Mouse (Mus musculus) adipocyte (in vitro differentiated cells): Measurements from ENCODE around the gene Eif2b1.
"Not testable (repeated sequence)": the region's sequence is repeated elsewhere in the genome, so short reads cannot be mapped to it uniquely, and the experiment has no call there.

ENCODE experiments used
- DNase-seq: peaks from one replicate; pipeline ENCODE4 v3.0.0-alpha.2; 2016; ENCODE audit warnings: low spot score

Eif2b1 gene

DNA sequence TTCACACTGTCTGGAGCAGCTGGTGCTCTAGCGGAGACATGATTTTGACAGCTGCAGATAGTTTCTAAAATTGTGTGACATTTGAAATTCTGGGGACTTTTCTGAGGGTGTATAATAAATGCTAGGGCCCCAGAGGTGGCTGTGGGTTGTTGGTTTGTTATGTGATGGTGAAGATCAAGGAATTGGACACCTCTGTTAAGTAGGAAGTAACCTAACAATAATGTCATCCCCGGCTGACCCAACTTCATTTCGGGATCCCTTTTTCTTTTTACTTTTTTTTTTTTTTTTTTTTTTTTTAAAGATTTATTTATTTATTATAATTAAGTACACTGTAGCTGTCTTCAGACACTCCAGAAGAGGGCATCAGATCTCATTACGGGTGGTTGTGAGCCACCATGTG lies 28.2 kb downstream of the Eif2b1 start:
- not testable (repeated sequence) for DNase-seq

DNA sequence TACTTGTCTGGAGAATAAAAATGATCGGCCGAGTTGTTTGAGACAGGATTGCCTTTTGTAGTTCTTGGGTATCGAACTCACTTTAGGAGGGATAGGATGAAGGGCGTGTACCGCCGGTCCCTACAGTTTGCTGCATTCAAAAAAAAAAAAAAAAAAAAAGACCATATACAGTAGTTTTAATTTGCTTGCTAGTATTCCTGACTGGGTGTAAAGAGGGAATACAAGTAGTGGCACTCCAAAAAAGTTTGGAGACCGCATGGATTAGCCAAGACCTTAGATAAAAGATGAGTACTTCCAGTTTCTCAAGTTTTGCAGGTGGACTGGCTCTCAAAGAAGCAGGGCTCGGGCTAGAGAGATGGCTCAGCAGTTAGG lies 37.3 kb downstream of the Eif2b1 start:
- DNase-seq, result no peak

DNA sequence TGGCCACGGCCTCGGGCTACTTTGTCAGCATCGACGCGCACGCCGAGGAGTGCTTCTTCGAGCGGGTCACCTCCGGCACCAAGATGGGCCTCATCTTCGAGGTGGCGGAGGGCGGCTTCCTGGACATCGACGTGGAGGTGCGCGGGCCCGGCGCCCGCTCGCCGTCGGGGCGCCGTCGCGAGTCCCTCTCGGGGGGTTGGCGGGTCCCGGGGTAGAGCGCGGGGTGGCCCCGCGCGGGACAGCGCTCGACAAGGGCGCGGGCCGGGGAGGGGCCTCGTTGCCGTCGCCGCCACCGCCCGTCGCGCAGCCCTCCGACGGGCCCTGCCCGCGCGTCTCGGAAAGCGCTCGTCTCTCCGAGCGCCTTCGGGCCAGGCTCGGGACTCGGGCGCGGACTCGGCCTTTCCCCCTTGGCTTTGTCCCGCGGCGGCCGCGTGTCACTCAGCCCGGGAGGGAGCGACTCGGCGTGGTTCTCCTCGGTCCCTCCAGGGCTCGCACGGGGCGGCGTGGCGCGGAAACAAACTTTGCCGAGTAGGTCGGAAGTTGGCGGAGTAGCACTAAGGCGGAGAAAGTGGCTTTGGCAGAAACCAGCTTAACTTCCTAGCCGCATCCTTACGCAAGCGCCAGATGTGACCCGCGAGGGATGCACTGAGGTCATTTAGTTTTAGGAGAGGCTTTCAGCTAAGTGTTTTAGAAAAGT lies 37.9 kb downstream of the Eif2b1 start:
- DNase-seq, result peak; percentile 92

DNA sequence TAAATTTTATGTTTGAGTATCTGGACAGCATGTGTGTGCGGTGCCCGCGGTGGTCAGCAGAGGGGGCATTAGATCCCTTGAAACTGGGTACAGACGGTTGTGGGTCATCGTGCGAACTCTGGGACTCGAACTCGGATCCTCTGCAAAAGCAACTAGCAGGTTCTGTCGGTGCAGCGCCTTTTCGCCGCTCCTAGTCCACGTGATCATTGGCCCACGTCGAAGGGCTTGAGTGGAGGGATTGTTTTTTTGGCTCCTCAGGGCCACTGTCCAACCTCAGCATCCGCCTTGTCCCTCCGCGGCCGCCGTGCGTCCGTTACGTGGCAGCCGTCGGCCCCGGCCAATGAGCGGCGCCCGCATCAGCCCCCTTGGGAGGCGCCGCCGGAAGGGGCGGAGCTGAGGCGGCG lies 38.5 kb downstream of the Eif2b1 start, which contains the start of gene Tmed2:
Tmed2 (plus strand) TSS at position 313 of the 404 bp plus-strand sequence.
- DNase-seq, result peak; percentile 96

DNA sequence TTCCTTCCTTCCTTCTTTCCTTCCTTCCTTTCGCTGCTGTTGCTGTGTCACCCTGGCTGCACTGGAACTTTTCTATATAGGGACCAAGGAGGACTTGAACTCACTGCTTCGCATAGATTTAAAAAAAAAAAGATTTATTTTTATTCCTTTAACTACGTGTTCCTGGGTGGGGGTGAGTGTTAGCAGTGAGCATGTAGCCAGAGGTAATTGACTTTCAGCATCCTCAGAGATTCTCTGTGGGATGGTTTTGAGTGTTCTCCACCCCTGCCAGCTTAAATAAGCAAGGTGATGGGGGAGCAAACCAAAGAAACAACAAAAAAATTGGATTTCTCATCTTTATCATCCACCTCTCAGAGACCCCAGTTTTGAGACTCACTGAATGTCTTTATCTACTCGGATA lies 39.0 kb downstream of the Eif2b1 start:
- no peak for DNase-seq

DNA sequence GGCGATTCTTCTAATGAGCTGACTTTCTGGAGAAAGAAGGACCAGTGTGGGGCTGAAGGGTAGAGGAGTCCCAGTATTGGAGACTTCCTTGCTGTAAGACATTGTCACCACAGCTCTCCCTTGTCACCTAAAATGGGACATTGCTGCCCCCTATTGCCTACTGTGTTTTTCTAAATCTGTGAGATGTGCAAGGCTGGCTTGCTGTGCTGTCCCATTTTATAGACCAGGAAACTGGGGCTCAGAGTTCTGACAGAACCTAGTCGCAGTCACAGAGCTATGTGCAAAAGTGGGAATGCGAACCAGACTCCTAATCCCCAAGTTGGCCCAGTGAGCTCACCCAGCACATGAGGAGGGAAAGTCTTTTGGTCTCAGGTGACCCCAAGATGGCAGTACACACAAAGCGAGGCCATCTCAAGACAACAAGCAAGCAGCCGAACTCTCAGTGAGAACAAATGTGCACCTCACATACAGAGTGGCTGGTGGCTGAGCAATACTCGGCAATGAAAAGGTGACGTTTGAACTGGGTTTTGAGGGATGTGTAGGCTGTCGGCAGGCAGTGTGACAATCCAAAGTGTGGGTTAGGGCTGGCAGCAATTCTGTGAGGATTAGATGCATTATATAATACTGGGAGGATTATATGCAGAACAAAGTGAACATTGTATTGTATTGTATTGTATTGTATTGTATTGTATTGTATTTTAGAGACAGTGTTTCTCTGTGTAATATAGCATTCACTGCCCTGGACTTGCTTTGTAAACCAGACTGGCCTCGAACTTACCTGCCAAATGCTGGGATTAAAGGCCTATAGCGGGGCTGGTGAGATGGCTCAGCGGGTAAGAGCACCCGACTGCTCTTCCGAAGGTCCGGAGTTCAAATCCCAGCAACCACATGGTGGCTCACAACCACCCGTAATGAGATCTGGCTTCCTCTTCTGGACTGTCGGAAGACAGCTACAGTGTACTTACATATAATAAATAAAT lies 39.8 kb downstream of the Eif2b1 start:
- DNase-seq, result peak; percentile 79

DNA sequence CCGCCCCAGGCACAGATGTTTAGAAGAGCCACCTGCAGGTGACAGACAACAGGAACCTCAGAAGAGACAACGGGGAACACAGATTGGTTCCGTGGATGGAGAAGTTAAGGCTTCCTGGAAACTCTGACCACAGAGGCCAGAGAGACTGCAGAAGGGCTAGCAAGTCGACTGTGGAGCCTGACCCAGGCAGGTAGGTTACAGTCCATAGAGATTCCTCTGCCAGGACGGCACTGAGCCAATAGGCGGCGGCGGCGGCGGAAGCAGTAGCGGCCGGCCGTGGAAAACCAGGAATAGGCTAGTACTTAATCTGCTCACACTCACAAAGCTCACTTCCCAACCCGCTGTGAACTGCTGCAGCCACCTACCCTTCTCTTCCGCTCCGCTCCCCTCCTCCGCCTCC lies 42.2 kb downstream of the Eif2b1 start:
- DNase-seq, result no peak

DNA sequence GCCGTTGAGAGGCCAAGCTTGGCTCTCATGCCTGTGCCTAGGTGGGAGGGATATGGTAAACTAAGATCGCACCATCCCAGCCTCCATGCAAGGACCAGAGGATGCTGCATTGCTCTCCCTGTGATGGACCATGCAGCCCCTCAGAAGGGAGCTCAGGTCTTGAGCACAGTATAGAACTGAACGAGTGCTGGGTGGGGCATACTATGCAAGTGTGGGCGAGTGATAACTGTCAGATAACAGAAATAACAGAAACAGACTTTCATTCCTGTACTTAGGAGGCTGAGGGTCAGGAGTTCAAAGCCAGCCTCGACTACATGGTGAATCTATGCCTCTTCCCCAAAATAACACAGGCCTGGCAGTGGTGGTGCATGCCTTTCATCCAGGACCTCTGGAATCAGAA lies 43.9 kb downstream of the Eif2b1 start:
- DNase-seq, result no peak

DNA sequence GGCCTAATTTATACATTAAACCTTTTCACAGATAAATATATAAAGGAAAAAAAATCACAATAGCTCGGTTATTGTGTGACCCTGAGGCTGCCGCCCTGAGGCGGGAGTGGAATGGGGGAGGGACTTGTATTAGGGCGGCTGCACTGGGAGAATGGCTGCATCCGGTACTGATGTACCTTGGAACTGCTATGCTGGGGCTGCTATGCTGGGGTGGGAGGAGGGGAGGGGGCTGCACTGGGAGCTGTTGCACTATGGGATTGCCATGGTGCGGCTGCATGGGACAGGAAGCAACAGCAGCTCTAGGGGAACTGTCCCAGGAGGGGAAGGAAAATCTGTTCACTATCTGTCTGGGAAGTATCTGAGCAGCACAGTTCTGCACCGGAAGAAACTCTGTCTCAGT lies 46.5 kb downstream of the Eif2b1 start:
- DNase-seq, result no peak

DNA sequence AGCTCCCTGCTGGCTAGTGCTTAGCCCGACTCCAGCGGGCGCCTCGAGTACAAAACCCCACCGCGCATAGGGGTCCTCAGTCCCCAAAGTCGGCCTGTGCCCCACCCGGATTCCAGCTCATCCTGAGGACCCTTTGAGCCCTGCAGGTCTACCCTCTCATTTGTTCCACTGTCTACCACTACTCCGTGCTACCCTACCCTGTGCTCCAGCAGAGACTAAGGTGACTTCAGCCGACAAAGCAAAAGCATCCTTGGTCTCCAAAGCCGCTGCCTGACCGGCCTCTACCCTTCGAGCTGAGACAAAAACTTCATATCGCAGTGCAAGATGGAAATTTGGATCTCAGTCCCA lies 47.4 kb downstream of the Eif2b1 start:
- no peak for DNase-seq

DNA sequence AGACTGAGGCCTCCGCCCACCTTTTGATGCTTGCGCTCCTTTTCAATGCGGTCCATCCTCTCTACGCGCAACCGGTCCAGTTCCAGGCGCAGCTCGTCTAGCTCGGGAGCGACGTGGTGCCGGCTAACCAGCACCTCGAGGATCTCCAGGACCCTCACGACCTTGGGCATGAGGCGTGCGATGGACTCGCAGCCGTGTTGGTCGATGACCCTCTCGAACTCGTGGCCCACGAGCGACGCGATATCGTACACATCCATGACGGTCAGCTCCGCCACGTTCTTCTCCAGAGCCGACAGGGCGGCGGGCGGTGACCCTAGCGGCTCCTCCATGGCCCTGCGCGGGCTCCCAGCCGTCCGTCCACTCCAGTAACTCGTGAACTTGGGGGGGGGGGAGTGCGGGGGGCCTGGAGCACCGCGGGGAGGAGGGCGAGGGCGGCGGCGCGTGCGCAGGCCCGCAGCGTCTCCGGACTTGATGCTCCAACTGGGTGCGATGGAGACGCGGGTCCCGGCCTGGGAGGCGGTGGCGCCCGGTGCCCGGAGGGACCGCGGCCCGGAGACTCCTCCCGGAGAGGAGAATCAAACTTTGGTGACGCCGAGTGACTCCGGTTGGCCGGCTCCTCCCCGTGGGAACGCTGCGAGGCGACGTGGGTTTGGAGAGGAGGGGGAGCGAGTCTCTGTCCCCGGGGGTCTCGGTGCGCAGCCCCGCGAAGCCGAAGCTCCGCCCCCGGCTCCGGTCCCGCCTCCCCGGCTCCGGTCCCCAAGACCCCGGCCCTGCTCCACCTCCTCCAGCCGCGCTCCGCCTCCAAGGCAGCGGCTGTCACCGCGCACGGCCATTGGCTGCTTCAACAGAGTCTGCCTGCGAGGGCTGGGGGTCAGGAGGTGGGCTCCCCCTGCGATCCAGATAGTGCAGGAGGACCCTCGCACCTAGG lies 48.0 kb downstream of the Eif2b1 start, which contains the start of gene Rilpl1:
Rilpl1 (minus strand) TSS at position 737 of the 928 bp plus-strand sequence.
- DNase-seq, result peak; percentile 69

DNA sequence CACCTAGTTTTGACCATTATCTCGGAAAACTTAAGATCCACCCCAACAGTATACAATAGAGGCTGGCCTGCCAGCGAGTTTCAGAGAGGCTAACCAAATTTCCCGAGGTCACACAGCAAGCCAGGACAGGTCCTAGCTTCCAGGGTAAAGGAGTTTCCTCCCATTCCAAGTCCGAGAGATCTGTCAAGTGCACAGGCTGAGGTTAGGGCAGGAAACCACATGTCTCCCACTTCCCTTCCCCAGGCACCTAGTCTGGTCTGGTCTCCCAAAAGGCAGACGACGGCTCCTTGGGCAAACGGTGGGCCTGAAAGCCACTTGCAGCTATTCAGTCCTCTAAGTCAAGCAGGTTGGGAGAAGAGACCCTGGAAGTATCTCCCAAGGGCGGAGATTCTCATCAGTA lies 49.2 kb downstream of the Eif2b1 start:
- DNase-seq, result no peak

DNA sequence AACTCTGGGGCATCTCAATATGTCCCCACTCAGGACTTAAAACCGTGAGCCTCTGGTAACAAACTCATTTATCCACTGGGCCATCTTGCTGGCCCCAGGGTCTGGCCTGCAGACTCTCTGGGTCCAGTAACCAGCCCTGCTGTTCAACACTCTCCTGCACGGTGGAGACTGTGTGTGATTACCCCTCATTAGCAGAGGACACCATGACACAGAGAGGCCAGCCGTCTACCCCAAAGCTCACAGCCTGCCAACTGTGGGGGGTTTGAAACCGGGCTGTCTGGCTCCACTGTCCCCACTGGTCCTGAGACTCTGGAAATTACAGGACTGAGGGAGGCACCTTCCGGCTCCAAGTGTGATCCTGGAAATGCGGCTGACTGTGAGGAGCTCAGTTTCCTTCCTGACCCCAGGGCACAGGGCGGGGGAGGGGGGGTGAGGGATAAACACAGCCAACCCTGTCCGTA lies 49.7 kb downstream of the Eif2b1 start:
- no peak for DNase-seq

DNA sequence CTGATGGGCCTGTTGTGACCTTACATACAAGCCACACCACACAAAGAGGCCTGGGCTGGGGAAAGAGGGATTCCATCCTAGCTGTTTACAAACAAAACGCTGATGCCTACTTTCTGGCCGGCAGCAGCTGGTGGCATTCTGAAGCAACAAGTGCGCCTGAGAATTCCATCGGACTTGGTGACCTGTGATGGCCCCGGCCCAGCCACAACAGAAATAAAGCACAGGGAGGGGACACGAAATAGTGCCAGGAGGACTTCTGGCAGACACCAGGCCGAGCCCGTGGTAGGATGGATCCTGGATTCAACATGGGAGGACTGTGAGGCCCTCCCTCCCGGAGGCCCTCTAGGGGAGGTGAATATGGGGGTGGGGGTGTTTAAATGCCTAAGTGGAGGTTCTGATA lies 50.1 kb downstream of the Eif2b1 start:
- no peak for DNase-seq

DNA sequence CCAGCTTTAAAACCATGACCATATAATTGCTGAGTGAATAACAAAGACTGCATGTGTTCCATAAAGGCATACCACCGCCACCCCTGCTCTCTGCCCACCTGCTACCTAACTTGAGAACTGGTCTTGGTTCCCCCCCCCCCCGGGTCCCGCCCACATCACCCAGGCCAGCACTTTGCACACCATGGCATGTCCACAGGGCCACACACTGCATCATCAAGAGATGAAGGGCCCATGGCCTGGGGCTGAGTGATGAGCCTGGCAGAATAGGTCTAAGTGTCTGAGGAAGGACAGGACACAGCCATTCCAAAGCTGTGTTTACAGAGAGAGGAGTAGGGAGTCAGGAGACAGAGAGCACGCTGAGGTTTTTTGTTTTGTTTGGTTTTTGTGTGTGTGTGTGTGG lies 50.6 kb downstream of the Eif2b1 start:
- no peak for DNase-seq

DNA sequence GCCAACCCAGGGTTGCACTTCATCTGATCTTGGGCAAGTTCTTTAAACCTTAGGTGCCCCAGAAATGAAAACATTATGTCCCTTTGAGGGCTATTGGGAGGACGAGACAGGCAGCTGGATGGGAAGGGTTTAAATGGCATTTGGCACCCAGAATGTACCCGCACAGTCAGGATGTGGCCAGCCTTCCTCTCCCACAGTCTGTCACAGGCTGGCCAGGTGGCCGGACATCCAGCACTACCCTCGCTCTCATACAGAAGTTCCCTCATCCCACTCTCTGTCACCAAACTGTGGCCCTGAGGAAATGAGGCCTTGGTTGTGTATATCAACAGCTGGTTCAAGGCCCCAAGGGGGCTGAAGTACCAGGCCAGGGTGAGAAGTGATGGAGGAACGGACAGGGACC lies 54.0 kb downstream of the Eif2b1 start:
- no peak for DNase-seq

DNA sequence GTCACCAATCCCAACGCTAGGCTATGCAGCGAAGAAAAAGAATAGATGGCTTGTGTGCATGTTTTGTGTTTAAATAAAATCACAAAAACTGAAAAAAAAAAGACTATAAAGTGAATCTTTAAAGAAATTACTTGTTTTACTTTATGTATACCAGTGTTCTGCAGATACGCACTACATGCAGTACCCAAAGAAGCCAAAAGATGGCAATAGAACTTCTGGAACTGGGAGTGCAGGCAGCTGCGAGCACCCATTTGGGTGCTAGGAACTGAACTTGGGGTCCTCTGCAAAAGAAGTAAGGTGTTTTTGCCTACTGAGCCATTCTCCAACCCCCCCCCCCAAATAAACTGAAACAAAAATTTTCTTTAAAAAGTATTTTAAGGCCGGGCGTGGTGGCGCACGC lies 55.9 kb downstream of the Eif2b1 start:
- no peak for DNase-seq

DNA sequence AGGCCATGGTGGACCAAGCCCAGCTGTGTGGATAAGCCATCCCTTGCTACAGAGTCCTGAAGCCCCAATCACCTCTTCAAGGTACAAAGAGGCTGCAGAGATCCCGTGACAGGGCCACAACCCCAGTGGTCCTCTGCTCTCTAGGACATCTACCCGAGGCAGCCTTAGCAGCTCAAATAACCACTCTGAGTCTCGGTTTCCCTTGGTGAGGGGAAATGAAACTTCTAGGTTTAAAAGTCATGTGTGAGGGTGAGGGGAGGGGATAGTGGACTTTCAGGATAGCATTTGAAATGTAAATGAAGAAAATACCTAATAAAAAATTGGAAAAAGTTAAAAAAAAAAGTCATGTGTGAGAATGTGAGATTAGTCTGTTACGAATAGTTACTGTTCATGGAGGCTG lies 57.3 kb downstream of the Eif2b1 start:
- DNase-seq, result no peak
